Mouse (Mus musculus) neural tube, embryonic 15.5 days (tissue): ENCODE measurements around the gene Crybg1. TPM values are rescaled to one million over a fixed set of nuclear protein-coding genes. Genes with fewer than 3 reads are reported as not detected.

Experiments used
- ATAC-seq: fragments of 200-750 bp; cut with Nextera tagmentation; 2 replicates; pipeline ENCODE4 v1.8.0; 2017; ENCODE audit warnings: mild to moderate bottlenecking, moderate TSS enrichment, moderate library complexity; ENCODE audit not compliant: low FRiP score
- H3K27ac ChIP-seq: fragments of 300-500 bp; sonication (generic); replicated peaks from 2 replicates; pipeline ENCODE4 v1.5.1; 2015; ENCODE audit warnings: mild to moderate bottlenecking, inconsistent platforms
- H3K27me3 ChIP-seq: fragments of 300-500 bp; sonication (generic); replicated peaks from 2 replicates; pipeline ENCODE4 v1.6.1; 2015; ENCODE audit warnings: inconsistent platforms
- H3K36me3 ChIP-seq: fragments of 300-500 bp; sonication (generic); 2 replicates; pipeline ENCODE4 v1.6.1; 2015; ENCODE audit warnings: inconsistent platforms
- H3K4me1 ChIP-seq: fragments of 300-500 bp; sonication (generic); 2 replicates; pipeline ENCODE4 v1.6.1; 2015; ENCODE audit warnings: inconsistent platforms
- H3K4me2 ChIP-seq: fragments of 300-500 bp; sonication (generic); 2 replicates; pipeline ENCODE4 v1.6.1; 2015; ENCODE audit warnings: inconsistent platforms, mild to moderate bottlenecking, moderate library complexity
- H3K4me3 ChIP-seq: fragments of 300-500 bp; sonication (generic); replicated peaks from 2 replicates; pipeline ENCODE4 v1.5.1; 2015; ENCODE audit warnings: mild to moderate bottlenecking, inconsistent platforms
- H3K9ac ChIP-seq: fragments of 300-500 bp; sonication (generic); replicated peaks from 2 replicates; pipeline ENCODE4 v1.6.1; 2015; ENCODE audit warnings: mild to moderate bottlenecking, inconsistent platforms
- H3K9me3 ChIP-seq: fragments of 300-500 bp; sonication (generic); replicated peaks from 2 replicates; pipeline ENCODE4 v1.6.1; 2016; ENCODE audit warnings: inconsistent platforms
- WGBS: fragments of 180-500 bp; shearing (Covaris S2); methylation state at CpG from one replicate; pipeline ENCODE4 v1.1.7; 2015; ENCODE audit warnings: mixed read lengths; 5-methylcytosine and 5-hydroxymethylcytosine counted together
- polyA plus RNA-seq: library from polyadenylated mRNA; unstranded; fragments of >200 nt; fragmentation: Nextera tagmentation; extraction: Ambion mirVana; gene quantifications from 2 replicates; pipeline ENCODE4 v1.2.1, GENCODE M21; 2015

The Crybg1 gene
- polyA plus RNA-seq, 1 experiment from 2014 or later: 0.12 TPM

DNA sequence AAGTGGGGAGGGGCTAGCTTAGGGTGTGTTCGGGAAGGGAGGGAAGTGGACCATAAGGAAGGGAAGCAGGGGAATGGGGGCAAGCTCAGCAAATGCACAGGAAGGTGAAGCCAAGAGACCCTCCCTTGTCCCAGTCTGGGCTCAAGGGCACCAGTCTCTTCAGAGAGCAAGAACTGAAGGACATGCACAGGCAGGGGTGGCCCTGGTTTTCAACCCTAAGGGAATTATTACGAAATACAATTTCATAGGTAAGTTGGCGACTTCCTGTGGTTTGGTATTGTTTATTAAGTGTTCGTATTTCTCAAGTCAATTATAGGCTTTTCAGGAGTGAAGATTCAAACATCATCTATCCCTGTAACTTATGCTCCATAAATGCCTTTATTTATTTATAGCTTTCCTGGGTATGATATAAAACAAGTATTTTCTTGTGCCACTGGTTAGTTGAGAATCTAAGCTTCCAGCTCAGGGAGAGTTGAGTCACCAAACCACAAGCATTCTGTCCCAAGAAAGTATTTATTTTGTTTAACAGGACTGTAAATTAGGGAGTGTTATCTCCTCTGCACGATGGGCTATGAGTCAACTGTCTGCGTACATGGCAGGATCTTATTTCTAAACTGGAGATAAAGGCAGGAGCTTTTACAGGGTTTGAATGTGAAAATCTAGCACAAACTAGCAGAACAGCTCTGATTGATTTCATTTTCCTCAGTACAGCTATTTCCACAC lies 69.7 kb downstream of the Crybg1 start:
- Histone ChIP-seq H3K9me3 (no peaks in the 10 kb centered on the region), H3K27me3 (no peaks in the 10 kb centered on the region), H3K4me1 (no peaks in the 10 kb centered on the region), H3K4me2 (no peak overlapping the region), H3K9ac (no peak overlapping the region), H3K27ac (no peak overlapping the region), H3K4me3 (no peak overlapping the region), H3K36me3 (no peaks in the 10 kb centered on the region)
- 88% methylated on average over 6 of the region's 6 CpGs for WGBS
- no peak for ATAC-seq

DNA sequence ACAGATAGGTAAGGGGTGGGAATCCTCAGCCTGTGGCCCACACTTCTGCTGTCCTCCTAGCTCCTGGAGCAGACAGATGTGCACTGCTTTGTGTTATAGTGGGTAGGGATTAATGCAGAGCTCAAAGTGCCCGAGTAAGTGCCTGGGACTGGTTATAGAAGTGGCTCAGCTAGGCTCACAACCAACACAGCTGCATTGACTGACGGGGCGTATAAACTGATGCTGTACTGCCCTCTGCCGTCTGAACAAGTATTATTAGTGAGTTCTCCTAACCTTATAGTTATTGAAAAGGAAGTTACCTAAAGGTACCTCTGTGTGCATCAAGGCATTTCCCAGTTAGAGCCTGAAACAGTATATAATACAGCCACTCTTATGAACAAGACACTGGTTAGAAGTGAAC lies 77.6 kb downstream of the Crybg1 start:
- H3K4me3 ChIP-seq: no peak overlapping the region
- no peaks in the 10 kb centered on the region for H3K27me3 ChIP-seq
- no peaks in the 10 kb centered on the region for H3K4me1 ChIP-seq
- peak; percentile 76; the same call in 1 of the 2 replicates for ATAC-seq
- WGBS: 5% methylated on average over 4 of the region's 4 CpGs
- H3K4me2 ChIP-seq: no peak overlapping the region
- no peak overlapping the region for H3K27ac ChIP-seq
- H3K36me3 ChIP-seq: no peaks in the 10 kb centered on the region
- no peaks in the 10 kb centered on the region for H3K9me3 ChIP-seq
- no peak overlapping the region for H3K9ac ChIP-seq

DNA sequence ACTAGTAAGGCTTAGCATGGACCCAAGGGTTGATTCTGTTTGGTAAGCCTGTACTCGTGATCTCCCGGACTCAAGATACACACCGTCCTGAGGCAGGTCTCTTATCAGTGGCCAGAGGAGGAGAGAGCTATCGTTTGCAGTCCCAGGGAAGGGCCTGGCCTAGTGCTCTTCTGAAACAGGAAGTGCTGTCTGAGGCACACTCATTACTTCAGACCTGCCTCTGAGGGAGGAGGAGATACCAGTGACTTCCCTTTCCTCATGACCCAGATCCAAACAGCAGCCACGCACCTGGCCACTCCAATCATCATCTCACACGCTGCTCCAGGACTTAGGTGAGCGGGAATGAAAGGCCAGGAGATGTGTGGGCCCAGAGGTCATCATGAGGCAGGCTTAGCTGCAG lies 79.5 kb downstream of the Crybg1 start:
- 88% methylated on average over 7 of the region's 7 CpGs for WGBS
- ATAC-seq: no peak
- Histone ChIP-seq H3K4me3 (no peak overlapping the region), H3K27ac (no peak overlapping the region), H3K27me3 (no peaks in the 10 kb centered on the region), H3K36me3 (no peaks in the 10 kb centered on the region), H3K9me3 (no peaks in the 10 kb centered on the region), H3K9ac (no peak overlapping the region), H3K4me1 (no peaks in the 10 kb centered on the region), H3K4me2 (no peak overlapping the region)

DNA sequence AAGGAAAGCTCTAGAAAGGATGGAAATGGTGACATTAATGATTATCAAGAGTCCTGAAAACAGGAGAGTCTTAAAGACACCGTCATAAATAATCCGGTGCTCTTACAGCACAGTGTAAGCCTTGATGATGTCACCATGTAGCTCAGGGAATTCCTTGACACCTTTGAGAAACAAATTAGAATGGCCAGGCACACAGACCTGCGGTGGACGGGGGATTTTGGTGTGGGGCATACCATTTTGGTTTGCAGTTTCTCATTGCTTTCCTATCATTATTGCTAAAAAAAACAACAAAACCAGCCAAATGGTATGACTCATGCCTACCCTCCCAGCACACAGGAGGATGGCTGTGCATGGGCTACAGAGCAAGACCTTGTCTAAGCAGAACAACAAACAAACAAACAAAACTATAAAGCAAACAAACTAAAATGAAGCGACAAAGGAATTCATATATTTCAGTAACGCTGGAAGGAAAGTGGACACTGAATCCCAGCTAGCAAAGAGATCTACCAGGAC lies 82.7 kb downstream of the Crybg1 start:
- Histone ChIP-seq H3K36me3 (no peaks in the 10 kb centered on the region), H3K9ac (no peak overlapping the region), H3K9me3 (no peaks in the 10 kb centered on the region), H3K27me3 (no peaks in the 10 kb centered on the region), H3K4me1 (no peaks in the 10 kb centered on the region), H3K27ac (no peak overlapping the region), H3K4me3 (no peak overlapping the region), H3K4me2 (no peak overlapping the region)
- 91% methylated on average over 6 of the region's 6 CpGs for WGBS
- no peak for ATAC-seq

DNA sequence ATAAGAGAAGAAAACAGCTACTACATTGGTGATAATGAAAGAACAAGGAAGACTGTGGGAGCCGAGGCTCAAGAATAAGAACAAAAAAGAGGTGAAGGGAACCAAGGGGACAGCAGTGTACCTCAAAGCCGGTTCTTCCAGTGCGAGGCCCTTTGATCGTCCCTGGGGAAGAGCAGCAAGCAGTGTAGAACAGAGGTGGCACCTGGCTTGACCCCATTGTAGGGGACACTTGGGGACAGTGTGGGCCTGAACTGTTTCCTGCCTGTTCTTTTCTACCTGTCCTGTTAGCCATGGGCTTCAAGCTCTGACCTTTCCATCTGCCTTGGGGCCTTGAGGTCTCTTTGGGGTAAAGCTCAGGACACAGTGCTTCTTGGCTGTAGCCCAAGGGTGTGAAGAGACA lies 85.7 kb downstream of the Crybg1 start:
- Histone ChIP-seq H3K4me1 (no peaks in the 10 kb centered on the region), H3K36me3 (no peaks in the 10 kb centered on the region), H3K4me3 (no peak overlapping the region), H3K9ac (no peak overlapping the region), H3K27ac (no peak overlapping the region), H3K27me3 (no peaks in the 10 kb centered on the region), H3K9me3 (no peaks in the 10 kb centered on the region), H3K4me2 (no peak overlapping the region)
- 92% methylated on average over 4 of the region's 4 CpGs for whole genome bisulfite sequencing
- ATAC-seq: no peak

DNA sequence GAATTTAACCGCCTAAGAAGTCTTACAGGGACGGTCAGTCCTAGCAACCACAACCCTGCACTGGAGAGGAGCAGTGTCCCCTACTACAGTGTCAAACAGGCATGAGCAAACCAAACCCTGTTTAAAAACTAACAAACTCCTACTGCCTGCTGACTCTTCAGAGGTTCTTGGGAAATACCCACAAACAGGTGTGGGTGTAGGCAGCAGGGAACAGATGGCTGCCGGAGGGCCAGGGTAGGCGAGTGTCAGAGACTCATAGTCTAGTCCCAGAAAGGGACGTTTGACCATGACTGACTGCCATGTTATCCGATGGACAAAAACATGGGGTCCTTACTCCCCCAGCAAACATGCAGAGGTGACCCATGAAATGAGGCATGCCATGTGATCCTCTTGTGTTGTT lies 97.7 kb downstream of the Crybg1 start:
- WGBS: 77% methylated on average over 6 of the region's 6 CpGs
- no peak overlapping the region for H3K4me3 ChIP-seq

DNA sequence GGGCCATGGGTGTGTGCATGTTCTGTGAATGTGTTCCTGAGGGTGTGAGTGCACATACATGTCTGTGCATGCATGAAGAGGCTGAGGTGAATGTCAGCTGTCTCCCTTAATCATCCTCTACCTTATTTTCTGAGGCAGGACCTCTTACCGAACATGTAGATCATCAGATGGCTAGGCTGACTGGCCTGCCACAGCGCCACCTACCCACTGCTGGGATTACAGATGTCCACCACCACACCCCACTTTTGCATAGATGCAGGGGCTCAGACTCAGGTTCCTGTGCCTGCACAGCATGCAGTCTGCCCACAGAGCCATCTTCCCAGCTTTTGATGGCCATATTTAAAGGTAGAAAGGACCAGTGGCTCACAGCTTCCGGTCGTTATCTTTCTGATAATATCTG lies 103.9 kb downstream of the Crybg1 start:
- H3K4me3 ChIP-seq: no peak overlapping the region
- no peak overlapping the region for H3K27ac ChIP-seq
- no peak overlapping the region for H3K4me2 ChIP-seq
- 82% methylated on average over 4 of the region's 4 CpGs for WGBS
- no peaks in the 10 kb centered on the region for H3K27me3 ChIP-seq
- H3K4me1 ChIP-seq: no peaks in the 10 kb centered on the region
- H3K9ac ChIP-seq: no peak overlapping the region
- no peak for ATAC-seq
- H3K36me3 ChIP-seq: no peaks in the 10 kb centered on the region
- no peaks in the 10 kb centered on the region for H3K9me3 ChIP-seq

More for the DNA sequence above, 97.7 kb downstream of the Crybg1 start:
- Histone ChIP-seq H3K36me3 (no peaks in the 10 kb centered on the region), H3K9ac (no peak overlapping the region), H3K27ac (no peak overlapping the region), H3K4me2 (no peak overlapping the region), H3K27me3 (no peaks in the 10 kb centered on the region), H3K9me3 (no peaks in the 10 kb centered on the region), H3K4me1 (no peaks in the 10 kb centered on the region)
- ATAC-seq: no peak

DNA sequence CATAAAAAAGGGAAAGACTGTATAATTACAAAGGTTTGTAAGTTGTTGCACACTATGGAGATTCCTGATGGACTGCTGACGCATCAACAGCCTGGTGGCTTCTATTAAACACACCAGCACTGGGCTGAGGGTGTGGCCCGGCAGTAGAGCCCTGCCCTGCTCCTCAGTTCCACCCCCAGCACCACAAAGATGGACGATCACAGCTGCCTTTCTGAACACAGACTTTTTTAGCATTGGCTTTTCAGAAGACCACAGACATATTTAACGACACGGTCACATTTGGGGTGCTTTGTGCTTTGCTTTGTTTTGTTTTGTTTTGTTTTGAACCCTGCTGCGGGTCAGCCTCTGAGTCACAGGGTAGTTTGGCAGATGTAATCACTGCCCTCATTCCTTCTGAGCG lies 105.0 kb downstream of the Crybg1 start:
- no peak overlapping the region for H3K9ac ChIP-seq
- 67% methylated on average over 7 of the region's 7 CpGs for WGBS
- H3K27ac ChIP-seq: no peak overlapping the region
- ATAC-seq: no peak
- no peaks in the 10 kb centered on the region for H3K27me3 ChIP-seq
- no peak overlapping the region for H3K4me3 ChIP-seq
- H3K4me2 ChIP-seq: no peak overlapping the region
- no peaks in the 10 kb centered on the region for H3K9me3 ChIP-seq
- H3K36me3 ChIP-seq: no peaks in the 10 kb centered on the region
- no peaks in the 10 kb centered on the region for H3K4me1 ChIP-seq

DNA sequence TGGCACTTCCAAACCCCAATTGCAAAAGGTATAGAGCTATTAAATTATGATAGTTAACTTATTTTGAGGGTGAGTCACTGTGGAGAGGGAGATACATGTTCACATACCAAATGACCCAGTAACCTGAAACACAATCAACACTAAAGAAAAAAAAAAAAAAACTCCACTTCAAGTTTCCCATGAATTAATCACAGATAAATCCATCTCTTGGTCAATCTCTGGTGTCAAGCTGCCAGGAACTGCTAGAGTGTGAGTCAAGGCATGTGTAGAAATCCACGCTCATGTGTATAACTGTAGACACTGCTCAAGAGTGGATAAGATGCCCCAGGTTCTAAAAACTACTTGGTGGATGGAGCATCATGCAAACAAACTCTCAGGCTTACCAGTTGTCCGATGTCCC lies 109.5 kb downstream of the Crybg1 start:
- no peak for ATAC-seq
- H3K4me1 ChIP-seq: no peaks in the 10 kb centered on the region

DNA sequence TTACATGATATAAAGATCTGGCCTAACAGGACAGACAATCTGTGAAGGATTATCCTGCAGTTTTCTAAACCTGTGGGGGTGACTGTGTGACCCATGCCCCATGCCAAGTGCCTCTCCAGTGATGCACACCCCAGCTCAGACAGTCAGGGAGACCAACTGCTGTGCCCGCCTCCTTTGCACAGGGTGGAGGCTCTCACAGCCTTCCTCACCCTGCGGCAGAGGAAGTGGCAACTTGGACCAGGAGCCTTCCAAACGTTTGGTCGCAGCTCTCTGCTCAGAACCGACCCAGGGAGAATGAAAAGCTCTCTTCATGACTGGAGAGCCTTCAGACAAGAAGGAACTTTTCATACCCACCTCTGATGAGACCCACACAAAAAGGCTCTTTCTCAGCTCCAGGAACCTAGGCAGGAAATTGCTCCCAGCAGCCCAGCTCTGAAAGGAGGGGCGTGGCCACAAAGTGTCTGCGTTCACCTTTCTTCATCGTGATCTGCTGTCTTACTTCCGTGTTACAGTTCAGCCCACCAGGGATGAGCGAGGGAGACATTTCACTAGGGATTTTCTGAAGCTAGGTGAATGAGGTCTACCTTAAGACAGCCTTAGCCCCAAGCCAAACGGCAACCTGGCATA lies 110.6 kb downstream of the Crybg1 start:
- H3K4me3 ChIP-seq: no peak overlapping the region
- no peaks in the 10 kb centered on the region for H3K9me3 ChIP-seq
- ATAC-seq: no peak

More for the DNA sequence above, 109.5 kb downstream of the Crybg1 start:
- WGBS: 85% methylated on average over 2 of the region's 2 CpGs
- Histone ChIP-seq H3K36me3 (no peaks in the 10 kb centered on the region), H3K9me3 (no peaks in the 10 kb centered on the region), H3K4me3 (no peak overlapping the region), H3K4me2 (no peak overlapping the region), H3K27ac (no peak overlapping the region), H3K9ac (no peak overlapping the region), H3K27me3 (no peaks in the 10 kb centered on the region)

DNA sequence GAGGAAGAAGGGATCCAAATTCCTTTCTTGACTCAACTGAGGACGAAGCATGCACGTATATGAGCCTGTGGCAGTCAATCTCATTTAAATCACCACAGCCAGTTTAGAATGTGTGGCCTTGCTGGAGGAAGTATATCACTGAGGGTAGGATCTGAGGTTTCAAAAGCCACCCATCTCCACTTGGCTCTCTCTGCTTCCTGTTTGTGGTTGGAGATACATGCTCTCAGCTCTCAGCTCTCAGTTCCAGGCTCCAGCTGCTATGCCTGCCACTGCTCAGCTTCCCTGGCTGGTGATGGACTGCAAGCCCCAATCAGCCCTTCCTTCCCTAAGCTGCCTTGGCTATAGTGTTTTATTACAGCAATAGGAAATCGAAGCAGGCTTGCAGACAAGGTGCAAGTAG lies 119.1 kb downstream of the Crybg1 start:
- H3K4me2 ChIP-seq: no peak overlapping the region
- no peaks in the 10 kb centered on the region for H3K4me1 ChIP-seq
- ATAC-seq: no peak
- no peak overlapping the region for H3K9ac ChIP-seq
- H3K4me3 ChIP-seq: no peak overlapping the region
- H3K36me3 ChIP-seq: no peaks in the 10 kb centered on the region
- H3K27ac ChIP-seq: no peak overlapping the region
- no peaks in the 10 kb centered on the region for H3K27me3 ChIP-seq
- WGBS: 73% methylated on average over 3 of the region's 3 CpGs
- H3K9me3 ChIP-seq: no peaks in the 10 kb centered on the region

More for the DNA sequence above, 110.6 kb downstream of the Crybg1 start:
- no peak overlapping the region for H3K27ac ChIP-seq
- H3K27me3 ChIP-seq: no peaks in the 10 kb centered on the region
- H3K4me1 ChIP-seq: no peaks in the 10 kb centered on the region
- no peaks in the 10 kb centered on the region for H3K36me3 ChIP-seq
- WGBS: 50% methylated on average over 11 of the region's 11 CpGs
- H3K9ac ChIP-seq: no peak overlapping the region
- H3K4me2 ChIP-seq: no peak overlapping the region

DNA sequence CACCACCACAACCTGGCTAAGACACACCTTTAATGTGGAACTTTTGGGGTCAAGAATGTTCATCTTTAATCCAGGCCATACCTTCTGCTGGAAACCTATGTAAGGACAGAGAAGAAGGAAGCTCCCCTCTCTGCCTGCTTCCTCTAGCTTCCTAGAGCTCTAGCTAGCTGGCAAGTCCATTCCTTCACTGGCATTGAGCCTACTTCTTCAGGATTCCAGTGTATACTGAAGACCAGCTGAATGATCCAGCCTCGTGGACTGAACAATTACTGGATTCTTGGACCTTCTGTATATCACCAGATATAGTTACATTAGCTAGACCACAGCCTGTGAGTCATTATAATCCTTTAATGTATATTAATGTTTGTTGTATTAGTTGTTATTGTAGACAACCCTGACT lies 121.4 kb downstream of the Crybg1 start:
- WGBS: 62% methylated on average over 1 of the region's 1 CpGs
- ATAC-seq: no peak
- Histone ChIP-seq H3K9ac (no peak overlapping the region), H3K4me3 (no peak overlapping the region), H3K4me2 (no peak overlapping the region), H3K4me1 (no peaks in the 10 kb centered on the region), H3K9me3 (no peaks in the 10 kb centered on the region), H3K27ac (no peak overlapping the region), H3K27me3 (no peaks in the 10 kb centered on the region), H3K36me3 (no peaks in the 10 kb centered on the region)
